Mouse (Mus musculus) stomach, embryonic 15.5 days (tissue): Measurements from ENCODE around the gene Spata13. TPM values are rescaled to one million over a fixed set of nuclear protein-coding genes. Genes with fewer than 3 reads are reported as not detected.

Experiments used
- ATAC-seq: fragments of 200-750 bp; cut with Nextera tagmentation; 2 replicates; pipeline ENCODE4 v1.8.0; 2017; ENCODE audit warnings: low read depth, moderate number of reproducible peaks, moderate TSS enrichment; ENCODE audit not compliant: insufficient read depth, low FRiP score
- H3K27ac ChIP-seq: fragments of 300-500 bp; sonication (generic); 2 replicates; pipeline ENCODE4 v1.5.1; 2015; ENCODE audit warnings: mild to moderate bottlenecking, inconsistent platforms
- H3K27me3 ChIP-seq: fragments of 300-500 bp; sonication (generic); replicated peaks from 2 replicates; pipeline ENCODE4 v1.6.1; 2015; ENCODE audit warnings: inconsistent platforms
- H3K36me3 ChIP-seq: fragments of 300-500 bp; sonication (generic); 2 replicates; pipeline ENCODE4 v1.6.1; 2015; ENCODE audit warnings: inconsistent platforms
- H3K4me1 ChIP-seq: fragments of 300-500 bp; sonication (generic); 2 replicates; pipeline ENCODE4 v1.6.1; 2015; ENCODE audit warnings: inconsistent platforms
- H3K4me2 ChIP-seq: fragments of 300-500 bp; sonication (generic); 2 replicates; pipeline ENCODE4 v1.6.1; 2015; ENCODE audit warnings: mild to moderate bottlenecking, inconsistent platforms
- H3K4me3 ChIP-seq: fragments of 300-500 bp; sonication (generic); replicated peaks from 2 replicates; pipeline ENCODE4 v1.5.1; 2015; ENCODE audit warnings: inconsistent platforms
- H3K9ac ChIP-seq: fragments of 300-500 bp; sonication (generic); 2 replicates; pipeline ENCODE4 v1.6.1; 2015; ENCODE audit warnings: inconsistent platforms
- H3K9me3 ChIP-seq: fragments of 300-500 bp; sonication (generic); 2 replicates; pipeline ENCODE4 v1.6.1; 2016; ENCODE audit warnings: inconsistent platforms
- WGBS: fragments of 180-500 bp; shearing (Covaris S2); methylation state at CpG from one replicate; pipeline ENCODE4 v1.1.7; 2015; 5-methylcytosine and 5-hydroxymethylcytosine counted together
- polyA plus RNA-seq: library from polyadenylated mRNA; unstranded; fragments of >200 nt; fragmentation: Nextera tagmentation; extraction: Ambion mirVana; gene quantifications from 2 replicates; pipeline ENCODE4 v1.2.1, GENCODE M21; 2015

Spata13 gene
- polyA plus RNA-seq, 1 experiment from 2014 or later = 21.5 TPM

GRCm38 (mm10) chr14:60727130-60727529, 93.3 kb downstream of the Spata13 start:
- 53% methylated on average over 4 of the region's 4 CpGs for WGBS

GRCm38 (mm10) chr14:60732081-60732480, 98.3 kb downstream of the Spata13 start:
- WGBS = 38% methylated on average over 6 of the region's 6 CpGs
- H3K9me3 ChIP-seq = no peaks in the 10 kb centered on the region
- H3K27me3 ChIP-seq = no peaks in the 10 kb centered on the region
- H3K27ac ChIP-seq = no peak overlapping the region
- no peak overlapping the region for H3K9ac ChIP-seq
- no peak overlapping the region for H3K4me3 ChIP-seq
- H3K36me3 ChIP-seq = no peaks in the 10 kb centered on the region
- peaks cover 33% of the 10 kb centered on the region for H3K4me1 ChIP-seq
- H3K4me2 ChIP-seq = no peak overlapping the region
- ATAC-seq = no peak

More at GRCm38 (mm10) chr14:60727130-60727529, 93.3 kb downstream of the Spata13 start:
- no peak overlapping the region for H3K9ac ChIP-seq
- H3K4me2 ChIP-seq = no peak overlapping the region
- no peaks in the 10 kb centered on the region for H3K27me3 ChIP-seq
- no peak overlapping the region for H3K27ac ChIP-seq
- ATAC-seq = no peak
- 0 out of 2 replicates have a peak, but pooled peaks cover 6% of the 10 kb centered on the region for H3K4me1 ChIP-seq
- no peaks in the 10 kb centered on the region for H3K36me3 ChIP-seq
- no peak overlapping the region for H3K4me3 ChIP-seq
- H3K9me3 ChIP-seq = no peaks in the 10 kb centered on the region

GRCm38 (mm10) chr14:60732787-60733186, 99.0 kb downstream of the Spata13 start:
- no peak overlapping the region for H3K9ac ChIP-seq
- no peaks in the 10 kb centered on the region for H3K9me3 ChIP-seq
- H3K4me3 ChIP-seq = peak overlapping the region; percentile 19
- H3K36me3 ChIP-seq = no peaks in the 10 kb centered on the region
- peaks cover 35% of the 10 kb centered on the region for H3K4me1 ChIP-seq
- peak overlapping the region; percentile 45 for H3K4me2 ChIP-seq
- no peak for ATAC-seq
- WGBS = 9% methylated on average over 16 of the region's 16 CpGs
- no peaks in the 10 kb centered on the region for H3K27me3 ChIP-seq
- peak overlapping the region; percentile 59; the same call in 1 of the 2 replicates for H3K27ac ChIP-seq

- Histone ChIP-seq H3K9ac (no peak overlapping the region), H3K9me3 (no peaks in the 10 kb centered on the region), H3K36me3 (no peaks in the 10 kb centered on the region), H3K4me3 (peak overlapping the region; percentile 9), H3K4me2 (peak overlapping the region; percentile 45), H3K27ac (peak overlapping the region; percentile 40; the same call in 1 of the 2 replicates), H3K4me1 (peaks cover 42% of the 10 kb centered on the region), H3K27me3 (no peaks in the 10 kb centered on the region)
- no peak for ATAC-seq
- WGBS = 46% methylated on average over 4 of the region's 4 CpGs
Observed at GRCm38 (mm10) chr14:60733706-60734105, 99.9 kb downstream of the Spata13 start.

GRCm38 (mm10) chr14:60735206-60735605, 101.4 kb downstream of the Spata13 start:
- Histone ChIP-seq H3K36me3 (no peaks in the 10 kb centered on the region), H3K4me2 (no peak overlapping the region), H3K27me3 (no peaks in the 10 kb centered on the region), H3K4me3 (no peak overlapping the region), H3K9me3 (no peaks in the 10 kb centered on the region), H3K27ac (peak overlapping the region; percentile 13; the same call in 1 of the 2 replicates), H3K4me1 (peaks cover 47% of the 10 kb centered on the region), H3K9ac (no peak overlapping the region)
- ATAC-seq = no peak
- WGBS = 62% methylated on average over 5 of the region's 5 CpGs

GRCm38 (mm10) chr14:60735848-60736547, 102.2 kb downstream of the Spata13 start:
- no peaks in the 10 kb centered on the region for H3K36me3 ChIP-seq
- H3K9ac ChIP-seq = no peak overlapping the region
- no peak overlapping the region for H3K4me3 ChIP-seq
- ATAC-seq = no peak
- no peaks in the 10 kb centered on the region for H3K27me3 ChIP-seq
- H3K4me1 ChIP-seq = peaks cover 47% of the 10 kb centered on the region
- H3K4me2 ChIP-seq = peak overlapping the region; percentile 35
- H3K27ac ChIP-seq = peak overlapping the region; percentile 86
- no peaks in the 10 kb centered on the region for H3K9me3 ChIP-seq
- 52% methylated on average over 13 of the region's 13 CpGs for WGBS

- H3K27ac ChIP-seq = peak overlapping the region; percentile 86
- peaks cover 47% of the 10 kb centered on the region for H3K4me1 ChIP-seq
- H3K27me3 ChIP-seq = no peaks in the 10 kb centered on the region
- no peak overlapping the region for H3K9ac ChIP-seq
- no peaks in the 10 kb centered on the region for H3K9me3 ChIP-seq
- H3K4me3 ChIP-seq = no peak overlapping the region
- peak overlapping the region; percentile 35 for H3K4me2 ChIP-seq
- ATAC-seq = peak; percentile 61; the same call in 1 of the 2 replicates
- H3K36me3 ChIP-seq = no peaks in the 10 kb centered on the region
- 10% methylated on average over 4 of the region's 4 CpGs for WGBS
Observed at GRCm38 (mm10) chr14:60736591-60737192, 102.9 kb downstream of the Spata13 start.

- no peak overlapping the region for H3K4me2 ChIP-seq
Observed at GRCm38 (mm10) chr14:60737202-60737611, 103.4 kb downstream of the Spata13 start.

GRCm38 (mm10) chr14:60738434-60738938, 104.7 kb downstream of the Spata13 start:
- Histone ChIP-seq H3K27ac (peak overlapping the region; percentile 81), H3K9ac (no peak overlapping the region), H3K4me3 (no peak overlapping the region), H3K36me3 (no peaks in the 10 kb centered on the region), H3K27me3 (no peaks in the 10 kb centered on the region), H3K4me2 (peak overlapping the region; percentile 21; the same call in 1 of the 2 replicates), H3K4me1 (peaks cover 49% of the 10 kb centered on the region), H3K9me3 (no peaks in the 10 kb centered on the region)
- no peak for ATAC-seq
- 52% methylated on average over 10 of the region's 10 CpGs for WGBS

More at GRCm38 (mm10) chr14:60737202-60737611, 103.4 kb downstream of the Spata13 start:
- Histone ChIP-seq H3K27ac (peak overlapping the region; percentile 86), H3K4me3 (no peak overlapping the region), H3K9ac (no peak overlapping the region), H3K36me3 (no peaks in the 10 kb centered on the region), H3K9me3 (no peaks in the 10 kb centered on the region), H3K27me3 (no peaks in the 10 kb centered on the region), H3K4me1 (peaks cover 51% of the 10 kb centered on the region)
- ATAC-seq = no peak
- WGBS = 31% methylated on average over 7 of the region's 7 CpGs

GRCm38 (mm10) chr14:60739155-60739554, 105.4 kb downstream of the Spata13 start:
- H3K27ac ChIP-seq = peak overlapping the region; percentile 81; the same call in 1 of the 2 replicates
- ATAC-seq = no peak
- H3K36me3 ChIP-seq = no peaks in the 10 kb centered on the region
- no peaks in the 10 kb centered on the region for H3K27me3 ChIP-seq
- peaks cover 43% of the 10 kb centered on the region for H3K4me1 ChIP-seq
- no peak overlapping the region for H3K4me2 ChIP-seq
- 11% methylated on average over 8 of the region's 9 CpGs for WGBS
- H3K9me3 ChIP-seq = no peaks in the 10 kb centered on the region
- H3K9ac ChIP-seq = no peak overlapping the region
- H3K4me3 ChIP-seq = no peak overlapping the region

- Histone ChIP-seq H3K27ac (peak overlapping the region; percentile 26), H3K9me3 (no peaks in the 10 kb centered on the region), H3K9ac (no peak overlapping the region), H3K4me2 (no peak overlapping the region), H3K27me3 (no peaks in the 10 kb centered on the region), H3K4me1 (peaks cover 41% of the 10 kb centered on the region), H3K36me3 (no peaks in the 10 kb centered on the region), H3K4me3 (no peak overlapping the region)
- ATAC-seq = no peak
- 67% methylated on average over 12 of the region's 12 CpGs for WGBS
Observed at GRCm38 (mm10) chr14:60739616-60740015, 105.8 kb downstream of the Spata13 start.

- WGBS = 63% methylated on average over 5 of the region's 5 CpGs
- H3K4me1 ChIP-seq = peaks cover 38% of the 10 kb centered on the region
- H3K27ac ChIP-seq = peak overlapping the region; percentile 62; the same call in 1 of the 2 replicates
- H3K4me3 ChIP-seq = no peak overlapping the region
- no peaks in the 10 kb centered on the region for H3K9me3 ChIP-seq
- no peak overlapping the region for H3K9ac ChIP-seq
- ATAC-seq = no peak
- H3K36me3 ChIP-seq = no peaks in the 10 kb centered on the region
- no peak overlapping the region for H3K4me2 ChIP-seq
- H3K27me3 ChIP-seq = no peaks in the 10 kb centered on the region
Observed at GRCm38 (mm10) chr14:60740507-60740906, 106.7 kb downstream of the Spata13 start.
